Comparison of ENCODE assay signal across 14 mouse cellular contexts in the genomic region with DNA sequence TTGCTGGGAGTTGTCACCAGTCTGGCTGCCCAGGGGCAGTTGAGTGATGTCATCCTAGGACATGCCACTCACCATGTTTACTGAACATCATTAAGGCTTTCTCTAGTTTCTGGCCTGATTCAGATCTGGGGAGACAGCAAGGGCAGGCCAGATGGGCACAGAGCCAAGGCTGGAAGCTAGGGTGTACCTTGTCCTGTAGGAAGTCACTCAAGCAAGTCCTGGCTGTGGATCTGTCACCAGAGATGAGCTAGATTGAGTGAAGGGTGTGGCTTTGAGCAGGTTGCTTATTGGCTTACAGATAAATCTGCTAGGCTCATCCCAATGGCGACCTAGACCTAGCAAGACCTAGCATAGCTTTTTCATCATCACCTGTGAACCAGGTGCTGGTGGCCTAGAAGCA.
DNase-seq lines count a peak whose midpoint lies in the region; ATAC-seq lines count a peak whose summit lies in the region.
"Had no signal": no experiment of that assay in that cellular context is flagged by ENCODE, and none has a peak within 500 bp of the region (broad histone marks: within the 10 kb centered on the region; RNA-seq: fewer than 3 reads in every experiment).

No protein-coding gene starts in this region.

- WGBS in hindbrain, embryonic 15.5 days = 84% methylated on average over 1 of the region's 1 CpGs
- 87% methylated on average over 1 of the region's 1 CpGs for WGBS in hindbrain, embryonic 13.5 days
- 83% methylated on average over 1 of the region's 1 CpGs for WGBS in neural tube, embryonic 13.5 days
- 89% methylated on average over 1 of the region's 1 CpGs for WGBS in neural tube, embryonic 15.5 days
- WGBS in heart, embryonic 10.5 days = 69% methylated on average over 1 of the region's 1 CpGs

- H3K9ac ChIP-seq in hindbrain, embryonic 15.5 days = no peak overlapping the region
- H3K9ac ChIP-seq in hindbrain, embryonic 13.5 days = no peak overlapping the region
- no peak overlapping the region for H3K9ac ChIP-seq in neural tube, embryonic 13.5 days
- H3K9ac ChIP-seq in neural tube, embryonic 15.5 days (replicated peaks) = no peak overlapping the region
- H3K9ac ChIP-seq: liver, embryonic 15.5 days had no signal

- H3K27me3 ChIP-seq in hindbrain, embryonic 15.5 days = no peaks in the 10 kb centered on the region
- no peaks in the 10 kb centered on the region for H3K27me3 ChIP-seq in hindbrain, embryonic 13.5 days
- no peaks in the 10 kb centered on the region for H3K27me3 ChIP-seq in neural tube, embryonic 13.5 days
- no peaks in the 10 kb centered on the region for H3K27me3 ChIP-seq in neural tube, embryonic 15.5 days (replicated peaks)
- 0 out of 2 replicates have a peak, but pooled peaks cover 11% of the 10 kb centered on the region for H3K27me3 ChIP-seq in heart, embryonic 10.5 days (ENCODE audit: insufficient read depth, poor library complexity, severe bottlenecking)

- H3K4me1 ChIP-seq in hindbrain, embryonic 15.5 days (replicated peaks) = no peaks in the 10 kb centered on the region
- H3K4me1 ChIP-seq in hindbrain, embryonic 13.5 days (replicated peaks) = peaks cover 13% of the 10 kb centered on the region
- H3K4me1 ChIP-seq in neural tube, embryonic 13.5 days (replicated peaks) = peaks cover 14% of the 10 kb centered on the region
- no peaks in the 10 kb centered on the region for H3K4me1 ChIP-seq in neural tube, embryonic 15.5 days
- no peaks in the 10 kb centered on the region for H3K4me1 ChIP-seq in heart, embryonic 10.5 days
- H3K4me1 ChIP-seq: hindbrain, embryonic 10.5 days; liver, embryonic 15.5 days had no signal

- ATAC-seq in hindbrain, embryonic 15.5 days (ENCODE audit: low FRiP score, low read depth) = peak; percentile 30; the same call in 1 of the 2 replicates
- no peak; the same call in 1 of the 2 replicates for ATAC-seq in hindbrain, embryonic 13.5 days (ENCODE audit: low FRiP score)
- ATAC-seq in neural tube, embryonic 13.5 days (ENCODE audit: low read depth) = no peak
- no peak for ATAC-seq in neural tube, embryonic 15.5 days (ENCODE audit: low FRiP score)
- ATAC-seq in erythroblast, adult 5-6 weeks (replicated peaks; ENCODE audit: low FRiP score, poor library complexity, severe bottlenecking) = no peak

- H3K36me3 ChIP-seq in hindbrain, embryonic 15.5 days = no peaks in the 10 kb centered on the region
- no peaks in the 10 kb centered on the region for H3K36me3 ChIP-seq in hindbrain, embryonic 13.5 days
- no peaks in the 10 kb centered on the region for H3K36me3 ChIP-seq in neural tube, embryonic 13.5 days
- no peaks in the 10 kb centered on the region for H3K36me3 ChIP-seq in neural tube, embryonic 15.5 days
- H3K36me3 ChIP-seq in heart, embryonic 10.5 days = no peaks in the 10 kb centered on the region
- H3K36me3 ChIP-seq: G1E; hindbrain, embryonic 10.5 days; liver, embryonic 15.5 days had no signal

- no peak overlapping the region for H3K4me3 ChIP-seq in hindbrain, embryonic 15.5 days
- H3K4me3 ChIP-seq in hindbrain, embryonic 13.5 days = no peak overlapping the region
- no peak overlapping the region for H3K4me3 ChIP-seq in neural tube, embryonic 13.5 days
- no peak overlapping the region for H3K4me3 ChIP-seq in neural tube, embryonic 15.5 days (replicated peaks)
- H3K4me3 ChIP-seq in heart, embryonic 10.5 days = no peak overlapping the region
- H3K4me3 ChIP-seq: hindbrain, embryonic 10.5 days; liver, embryonic 15.5 days had no signal

- peak; percentile 72 for DNase-seq in kidney, postnatal 14 days
- no peak for DNase-seq in heart, embryonic 10.5 days (ENCODE audit: low spot score)
- no peak for DNase-seq in thymus, postnatal 25 days
- DNase-seq: adrenal gland, adult 2 months; cerebellum, adult 2 months; lung, postnatal 10 days had no signal

- H3K9me3 ChIP-seq in hindbrain, embryonic 15.5 days = no peaks in the 10 kb centered on the region
- H3K9me3 ChIP-seq in hindbrain, embryonic 13.5 days = no peaks in the 10 kb centered on the region
- no peaks in the 10 kb centered on the region for H3K9me3 ChIP-seq in neural tube, embryonic 13.5 days
- H3K9me3 ChIP-seq in neural tube, embryonic 15.5 days (replicated peaks) = no peaks in the 10 kb centered on the region
- H3K9me3 ChIP-seq in heart, embryonic 10.5 days = no peaks in the 10 kb centered on the region
- H3K9me3 ChIP-seq: G1E; hindbrain, embryonic 10.5 days; liver, embryonic 15.5 days had no signal

- H3K4me2 ChIP-seq in hindbrain, embryonic 15.5 days = no peak overlapping the region
- H3K4me2 ChIP-seq in hindbrain, embryonic 13.5 days = no peak overlapping the region
- H3K4me2 ChIP-seq in neural tube, embryonic 13.5 days = no peak overlapping the region
- no peak overlapping the region for H3K4me2 ChIP-seq in neural tube, embryonic 15.5 days
- H3K4me2 ChIP-seq: liver, embryonic 15.5 days had no signal

- H3K27ac ChIP-seq in hindbrain, embryonic 15.5 days (replicated peaks) = no peak overlapping the region
- no peak overlapping the region; the same call in 1 of the 2 replicates for H3K27ac ChIP-seq in hindbrain, embryonic 13.5 days
- peak overlapping the region; percentile 54; the same call in 1 of the 2 replicates for H3K27ac ChIP-seq in neural tube, embryonic 13.5 days (replicated peaks)
- no peak overlapping the region for H3K27ac ChIP-seq in neural tube, embryonic 15.5 days (replicated peaks)
- H3K27ac ChIP-seq in heart, embryonic 10.5 days = no peak overlapping the region
- H3K27ac ChIP-seq: hindbrain, embryonic 10.5 days; liver, embryonic 15.5 days had no signal
